Mouse (Mus musculus) forebrain, embryonic 11.5 days (tissue): Measurements from ENCODE around the gene Cuedc1. TPM values are rescaled to one million over a fixed set of nuclear protein-coding genes. Genes with fewer than 3 reads are reported as not detected.

ENCODE experiments used
- ATAC-seq: fragments of 200-750 bp; cut with Nextera tagmentation; replicated peaks from 2 replicates; pipeline ENCODE4 v1.8.0; 2017; ENCODE audit warnings: moderate TSS enrichment; ENCODE audit not compliant: low FRiP score
- DNase-seq: peaks from one replicate; pipeline ENCODE4 v3.0.0-alpha.2; 2017; ENCODE audit warnings: low spot score
- H3K27ac ChIP-seq: fragments of 300-500 bp; sonication (generic); 2 replicates; pipeline ENCODE4 v1.5.1; 2014; ENCODE audit warnings: low read depth, low read length
- H3K27me3 ChIP-seq: fragments of 300-500 bp; sonication (generic); 2 replicates; pipeline ENCODE4 v1.6.1; 2014; ENCODE audit warnings: mild to moderate bottlenecking, low read length, mixed read lengths; ENCODE audit not compliant: control insufficient read depth, insufficient read depth
- H3K36me3 ChIP-seq: fragments of 300-500 bp; sonication (generic); 2 replicates; pipeline ENCODE4 v1.6.1; 2014; ENCODE audit warnings: mild to moderate bottlenecking, low read length, moderate library complexity, mixed read lengths; ENCODE audit not compliant: control insufficient read depth, insufficient read depth
- H3K4me1 ChIP-seq: fragments of 300-500 bp; sonication (generic); replicated peaks from 2 replicates; pipeline ENCODE4 v1.6.1; 2014; ENCODE audit warnings: low read length, mixed read lengths; ENCODE audit not compliant: control insufficient read depth, insufficient read depth
- H3K4me2 ChIP-seq: fragments of 300-500 bp; sonication (generic); 2 replicates; pipeline ENCODE4 v1.6.1; 2014; ENCODE audit warnings: low read depth, mild to moderate bottlenecking, low read length, moderate library complexity, mixed read lengths; ENCODE audit not compliant: severe bottlenecking
- H3K4me3 ChIP-seq: fragments of 300-500 bp; sonication (generic); 2 replicates; pipeline ENCODE4 v1.5.1; 2014; ENCODE audit warnings: low read depth, low read length
- H3K9ac ChIP-seq: fragments of 300-500 bp; sonication (generic); 2 replicates; pipeline ENCODE4 v1.6.1; 2014; ENCODE audit warnings: low read length
- H3K9me3 ChIP-seq: fragments of 300-500 bp; sonication (generic); 2 replicates; pipeline ENCODE4 v1.6.1; 2016; ENCODE audit warnings: low read length, mixed read lengths; ENCODE audit not compliant: control insufficient read depth
- WGBS: fragments of 180-500 bp; shearing (Covaris S2); extraction: QIAGEN DNeasy Blood & Tissue Kit; methylation state at CpG from one replicate; pipeline ENCODE4 v1.1.7; 2014; 5-methylcytosine and 5-hydroxymethylcytosine counted together
- polyA plus RNA-seq: library from polyadenylated mRNA; unstranded; fragments of >200 nt; fragmentation: Nextera tagmentation; extraction: Ambion mirVana; gene quantifications from 2 replicates; pipeline ENCODE4 v1.2.1, GENCODE M21; 2014

The Cuedc1 gene
- polyA plus RNA-seq, 1 experiment from 2014 or later = 26.2 TPM

DNA sequence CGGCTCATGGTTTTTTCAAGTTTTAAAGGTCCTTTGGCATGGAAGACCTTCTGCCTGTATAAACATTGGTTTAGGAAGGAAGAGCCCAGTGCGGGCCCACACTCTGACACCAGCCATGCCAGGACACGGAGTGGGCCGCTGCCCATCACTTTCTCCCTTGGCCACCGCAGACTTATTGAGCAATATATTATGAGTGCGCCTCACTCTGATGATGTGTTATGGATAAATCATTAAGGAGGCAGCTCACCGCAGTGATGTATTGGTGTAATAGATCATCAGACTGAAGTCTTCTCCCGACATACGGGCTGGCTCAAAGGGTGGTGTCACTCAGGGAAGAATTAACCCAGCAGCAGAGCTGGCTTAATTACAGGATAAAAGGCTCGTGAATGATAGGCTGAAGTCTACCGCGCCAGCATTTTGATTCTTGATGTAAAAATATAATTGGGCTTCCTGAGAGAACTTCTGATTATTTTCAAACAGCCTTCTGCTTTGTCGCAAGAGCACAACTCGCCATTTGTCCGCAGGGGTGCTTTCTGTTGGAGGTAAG is 124.1 kb downstream of the Cuedc1 start:
- Histone ChIP-seq H3K36me3 (no peaks in the 10 kb centered on the region), H3K9ac (no peak overlapping the region), H3K4me3 (no peak overlapping the region), H3K4me2 (no peak overlapping the region), H3K4me1 (no peaks in the 10 kb centered on the region), H3K27me3 (no peaks in the 10 kb centered on the region), H3K27ac (no peak overlapping the region), H3K9me3 (no peaks in the 10 kb centered on the region)
- ATAC-seq = no peak
- DNase-seq = no peak
- WGBS = 89% methylated on average over 15 of the region's 15 CpGs

DNA sequence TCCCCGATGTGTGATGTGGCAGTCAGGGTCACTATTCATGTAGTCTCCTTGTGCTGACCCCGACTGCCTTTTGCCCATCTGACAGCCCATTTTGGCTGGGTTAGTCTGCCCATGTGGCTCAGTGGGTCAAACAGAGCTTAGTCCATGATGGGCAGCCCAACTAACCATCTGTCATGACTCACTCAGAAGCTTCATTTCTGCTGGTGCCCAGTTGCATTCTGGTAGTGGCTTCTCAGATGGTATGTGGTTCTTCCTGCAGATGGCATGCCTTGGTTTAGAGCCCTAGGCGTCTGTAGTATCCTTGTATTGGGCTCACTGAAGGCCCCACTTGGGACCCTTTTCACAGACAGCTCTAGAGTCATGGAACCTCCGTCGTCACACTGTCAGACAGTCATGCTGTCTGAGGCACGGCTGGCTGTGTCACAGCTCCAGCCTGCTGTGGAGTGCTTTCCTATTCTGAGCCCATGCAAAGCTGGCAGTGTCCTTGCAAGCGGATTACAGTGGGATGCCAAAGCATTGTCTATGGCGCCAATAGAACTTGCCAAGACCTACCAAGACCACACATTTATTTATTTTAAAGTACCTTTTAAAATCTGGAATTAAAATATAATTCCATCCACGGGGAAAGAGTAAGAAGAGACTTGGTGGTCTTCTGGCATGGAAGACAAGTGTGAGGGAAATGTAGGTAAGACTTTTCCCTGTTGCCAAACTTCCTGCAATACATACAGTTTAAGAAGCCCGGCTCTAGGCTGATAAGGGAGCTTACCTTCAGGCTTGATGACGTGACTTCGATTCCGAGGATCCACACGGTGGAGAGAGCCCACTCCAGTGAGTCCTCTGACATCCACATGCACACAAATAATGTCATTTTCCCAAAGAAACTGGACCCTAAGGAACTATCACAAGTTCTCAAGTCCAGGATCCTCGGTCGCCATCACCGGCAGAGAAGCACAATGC is 129.4 kb downstream of the Cuedc1 start:
- Histone ChIP-seq H3K36me3 (no peaks in the 10 kb centered on the region), H3K27me3 (no peaks in the 10 kb centered on the region), H3K4me3 (no peak overlapping the region), H3K27ac (no peak overlapping the region), H3K9me3 (no peaks in the 10 kb centered on the region), H3K9ac (no peak overlapping the region), H3K4me1 (no peaks in the 10 kb centered on the region), H3K4me2 (no peak overlapping the region)
- DNase-seq (no peak), ATAC-seq (no peak)
- WGBS = 92% methylated on average over 17 of the region's 17 CpGs

DNA sequence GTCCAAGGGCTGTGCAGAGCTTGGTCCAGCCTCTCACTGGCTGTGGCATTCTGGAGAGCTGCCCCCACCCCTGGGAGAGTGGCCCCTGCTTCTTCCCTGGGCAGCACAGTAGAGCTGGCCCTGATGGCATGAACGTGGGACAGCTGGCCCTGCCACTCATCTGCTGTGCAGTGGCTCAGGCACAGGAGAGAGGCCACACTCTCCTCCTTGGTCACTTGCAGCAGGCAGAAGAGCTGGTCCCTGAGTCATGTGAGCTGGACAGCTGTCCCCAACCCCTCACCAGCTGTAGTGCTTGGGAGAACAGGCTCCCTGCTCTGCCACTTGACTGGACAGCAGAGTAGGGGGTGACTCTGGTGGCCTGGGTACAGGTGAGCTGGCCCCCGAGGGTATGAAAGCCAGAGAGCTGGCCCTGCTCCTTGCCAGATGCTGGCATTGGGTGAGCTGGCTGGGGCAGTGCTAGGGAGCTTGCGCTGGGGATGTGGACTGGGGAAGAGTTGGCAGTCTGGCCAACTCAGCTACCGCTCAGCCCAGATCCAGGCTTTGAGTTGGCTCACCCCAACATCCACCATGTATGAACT is 133.4 kb downstream of the Cuedc1 start:
- 86% methylated on average over 4 of the region's 4 CpGs for WGBS
- ATAC-seq (no peak), DNase-seq (no peak)
- Histone ChIP-seq H3K27ac (no peak overlapping the region), H3K9me3 (no peaks in the 10 kb centered on the region), H3K4me1 (peaks cover 26% of the 10 kb centered on the region), H3K9ac (no peak overlapping the region), H3K36me3 (no peaks in the 10 kb centered on the region), H3K4me3 (no peak overlapping the region), H3K27me3 (no peaks in the 10 kb centered on the region), H3K4me2 (no peak overlapping the region)

DNA sequence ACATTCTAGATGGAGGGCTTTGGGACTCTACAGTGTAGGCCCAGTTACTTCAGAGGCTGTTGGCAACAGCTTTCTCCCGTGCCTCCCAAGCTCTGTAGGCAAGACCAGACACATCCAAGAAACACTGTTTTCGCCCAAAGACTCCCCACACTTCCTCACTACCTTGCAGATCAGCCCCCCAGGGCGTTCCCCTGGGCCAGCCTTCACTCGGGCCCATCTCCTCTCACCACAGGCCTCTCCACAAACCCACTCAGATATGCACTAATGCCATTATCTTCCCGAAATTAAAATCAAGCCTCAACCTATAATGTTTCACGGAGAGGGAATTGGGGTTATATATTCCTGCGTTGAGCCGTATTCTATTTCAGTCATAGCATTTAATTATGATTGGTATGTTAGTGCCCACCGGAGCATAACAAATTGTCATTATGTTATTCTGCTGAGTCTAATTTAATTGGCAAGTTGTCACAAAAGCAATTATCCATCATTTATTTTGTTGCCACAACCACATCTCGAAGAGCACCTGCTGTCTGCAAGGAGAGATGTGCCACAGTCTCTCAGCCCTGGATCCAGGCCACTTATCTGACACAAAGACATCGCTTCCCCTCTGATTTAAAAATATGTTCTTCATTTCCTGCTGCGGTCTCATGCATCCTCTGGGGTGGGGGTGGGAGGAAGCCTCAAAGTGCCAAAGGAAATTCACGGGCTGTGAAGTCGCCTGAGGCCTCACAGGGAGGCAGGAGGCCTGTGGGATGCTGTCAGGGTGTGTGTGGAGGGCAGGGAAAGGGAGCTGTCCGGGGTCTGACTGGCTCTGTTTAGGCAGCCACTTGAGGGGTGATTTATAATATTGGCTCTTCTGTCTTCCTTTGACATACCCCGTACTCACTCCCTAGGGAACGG is 135.9 kb downstream of the Cuedc1 start:
- 32% methylated on average over 17 of the region's 17 CpGs for WGBS
- DNase-seq (peak; percentile 61), ATAC-seq (peak; percentile 32; the same call in 1 of the 2 replicates)
- H3K4me2 ChIP-seq = no peak overlapping the region
- no peak overlapping the region for H3K9ac ChIP-seq
- peak overlapping the region; percentile 74 for H3K27ac ChIP-seq
- H3K4me1 ChIP-seq = peaks cover 28% of the 10 kb centered on the region
- H3K36me3 ChIP-seq = no peaks in the 10 kb centered on the region
- no peaks in the 10 kb centered on the region for H3K9me3 ChIP-seq
- H3K4me3 ChIP-seq = no peak overlapping the region
- peaks cover 2% of the 10 kb centered on the region; the same call in 1 of the 2 replicates for H3K27me3 ChIP-seq

DNA sequence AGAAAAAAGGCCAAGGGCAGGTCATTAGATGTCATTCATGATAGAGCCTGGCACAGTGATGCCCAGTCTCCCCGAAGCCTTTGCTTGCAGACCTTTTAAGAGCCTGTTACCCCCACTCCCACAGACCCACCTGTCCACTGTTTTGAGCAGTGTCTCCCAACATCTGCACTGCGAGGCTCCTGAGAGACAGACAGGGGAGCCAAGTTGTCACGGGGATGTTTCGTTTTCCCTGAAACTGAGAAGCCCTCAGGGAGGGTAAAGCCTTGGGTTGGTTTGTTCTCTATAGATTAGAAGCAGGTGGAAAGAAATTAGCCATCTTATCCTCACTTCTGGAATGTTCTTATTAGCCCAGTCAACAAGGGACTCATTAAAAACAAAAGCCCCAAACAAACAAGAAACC is 136.9 kb downstream of the Cuedc1 start:
- Histone ChIP-seq H3K36me3 (no peaks in the 10 kb centered on the region), H3K4me1 (peaks cover 30% of the 10 kb centered on the region), H3K9me3 (no peaks in the 10 kb centered on the region), H3K4me2 (no peak overlapping the region), H3K9ac (no peak overlapping the region), H3K27ac (no peak overlapping the region), H3K27me3 (peaks cover 2% of the 10 kb centered on the region; the same call in 1 of the 2 replicates), H3K4me3 (no peak overlapping the region)
- ATAC-seq (no peak), DNase-seq (no peak)
- WGBS = 26% methylated on average over 4 of the region's 4 CpGs

DNA sequence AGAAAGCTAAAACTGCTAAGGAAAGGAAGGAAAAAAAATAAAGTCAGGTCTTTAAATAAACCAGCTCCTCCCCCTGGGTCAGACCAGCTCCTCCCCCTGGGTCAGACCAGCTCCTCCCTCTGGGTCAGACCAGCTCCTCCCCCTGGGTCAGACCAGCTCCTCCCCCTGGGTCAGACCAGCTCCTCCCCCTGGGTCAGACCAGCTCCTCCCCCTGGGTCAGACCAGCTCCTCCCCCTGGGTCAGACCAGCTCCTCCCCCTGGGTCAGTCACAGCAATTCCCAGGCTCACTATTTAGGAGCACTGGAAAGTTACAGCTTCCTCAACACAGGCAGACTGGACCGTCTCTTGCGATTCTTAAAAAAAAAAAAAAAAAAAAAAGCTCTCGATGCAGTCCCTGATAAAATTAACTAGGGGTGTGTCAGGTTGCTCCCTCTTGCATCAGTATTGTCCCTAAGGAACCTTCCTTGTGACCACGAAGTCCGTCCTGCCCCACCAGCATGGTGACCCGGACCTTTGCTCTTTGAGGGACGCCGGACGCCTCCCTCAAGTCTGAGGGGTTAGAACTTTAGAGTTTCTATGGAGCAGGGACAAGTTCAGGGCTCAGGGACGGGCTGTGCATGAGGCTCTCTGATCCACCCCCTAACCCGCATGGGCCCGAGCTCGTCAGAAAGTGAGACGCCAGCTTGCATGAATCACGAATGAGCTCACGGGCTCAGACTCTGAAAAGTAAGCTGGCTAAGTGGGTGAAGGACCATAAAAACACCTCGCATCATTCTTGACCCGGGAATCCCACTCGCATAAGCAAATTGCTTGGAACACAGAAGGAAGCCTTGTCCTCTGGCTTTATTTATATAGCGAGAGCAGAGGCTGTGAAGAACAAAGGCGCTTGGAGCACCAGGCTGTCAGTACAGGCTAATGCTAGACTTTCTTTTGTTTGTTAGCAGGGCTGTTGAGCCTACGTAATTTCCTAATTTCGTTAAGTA is 137.7 kb downstream of the Cuedc1 start:
- DNase-seq = peak; percentile 77
- WGBS = 6% methylated on average over 23 of the region's 23 CpGs
- H3K9ac ChIP-seq = no peak overlapping the region; the same call in 1 of the 2 replicates
- H3K27ac ChIP-seq = peak overlapping the region; percentile 57
- H3K27me3 ChIP-seq = peaks cover 2% of the 10 kb centered on the region; the same call in 1 of the 2 replicates
- ATAC-seq = peak; percentile 22; the same call in 1 of the 2 replicates
- no peaks in the 10 kb centered on the region for H3K9me3 ChIP-seq
- H3K4me3 ChIP-seq = no peak overlapping the region
- H3K4me2 ChIP-seq = peak overlapping the region; percentile 30; the same call in 1 of the 2 replicates
- H3K4me1 ChIP-seq = peaks cover 30% of the 10 kb centered on the region
- H3K36me3 ChIP-seq = no peaks in the 10 kb centered on the region

DNA sequence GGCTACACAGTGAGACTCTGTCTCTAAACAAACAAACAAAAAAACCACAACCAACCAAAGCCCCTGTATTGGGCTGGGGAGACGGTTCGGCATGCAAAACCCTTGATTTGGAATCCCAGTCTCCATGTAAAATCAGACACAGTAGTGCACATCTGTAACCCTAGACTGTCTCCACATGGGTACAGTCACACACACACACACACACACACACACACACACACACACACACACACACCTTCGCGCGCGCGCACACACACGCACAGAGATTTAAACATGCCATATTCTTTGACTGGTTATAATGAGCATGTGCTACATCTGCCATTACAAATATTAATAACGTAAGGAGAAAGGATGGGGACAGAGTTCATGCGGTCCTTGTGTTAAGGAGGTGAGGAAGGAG is 142.4 kb downstream of the Cuedc1 start:
- Histone ChIP-seq H3K4me2 (no peak overlapping the region), H3K27me3 (peaks cover 6% of the 10 kb centered on the region; the same call in 1 of the 2 replicates), H3K36me3 (no peaks in the 10 kb centered on the region), H3K4me1 (peaks cover 21% of the 10 kb centered on the region), H3K9ac (no peak overlapping the region), H3K9me3 (no peaks in the 10 kb centered on the region), H3K4me3 (no peak overlapping the region), H3K27ac (peak overlapping the region; percentile 60)
- ATAC-seq (no peak; the same call in 1 of the 2 replicates), DNase-seq (peak; percentile 64)
- WGBS = 46% methylated on average over 10 of the region's 10 CpGs
